Mouse (Mus musculus): ENCODE measurements around the gene Cry1. TPM values are rescaled to one million over a fixed set of nuclear protein-coding genes. Genes with fewer than 3 reads are reported as not detected.

Cry1 gene
- polyA plus RNA-seq, 1 experiment from 2014 or later, result 40.3 TPM

DNA sequence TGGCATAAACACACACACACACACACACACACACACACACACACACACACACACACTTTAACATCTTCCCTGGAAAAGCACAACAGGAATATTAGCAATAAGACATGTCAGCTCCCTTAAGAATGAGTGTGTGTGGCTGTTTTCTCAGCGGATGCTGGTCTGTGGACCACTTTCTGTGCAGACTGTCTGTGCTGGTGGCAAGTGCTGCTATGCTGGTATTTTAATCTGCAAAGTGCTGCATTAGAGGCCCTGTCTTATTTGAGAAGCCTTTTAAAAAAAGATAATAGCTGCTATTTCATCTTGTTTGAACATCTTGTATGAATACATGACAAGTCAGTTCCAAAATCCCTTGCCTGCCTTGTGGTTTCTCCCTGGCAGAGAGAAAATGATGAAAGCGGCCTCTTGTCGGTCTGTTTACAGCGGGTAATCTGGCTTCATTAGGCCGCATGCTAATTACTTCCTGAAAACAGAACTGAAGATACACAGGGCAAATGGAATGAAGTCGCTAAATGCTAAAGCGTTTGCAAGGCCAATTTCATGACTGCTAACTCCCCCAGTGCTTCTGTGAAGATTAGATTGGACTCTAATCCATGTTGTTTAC lies 19.5 kb upstream of the Cry1 start:
- Histone ChIP-seq H3K9me3 (ENCODE audit: control insufficient read depth, low read length) (no peaks in the 10 kb centered on the region), H3K27me3 (ENCODE audit: control insufficient read depth, insufficient read depth, low read length) (no peaks in the 10 kb centered on the region), H3K27ac (replicated peaks; ENCODE audit: low read depth, low read length) (no peak overlapping the region; the same call in 1 of the 2 replicates), H3K4me3 (replicated peaks; ENCODE audit: low read depth, low read length) (no peak overlapping the region), H3K36me3 (ENCODE audit: control insufficient read depth, insufficient read depth, low read length) (no peaks in the 10 kb centered on the region), H3K4me2 (ENCODE audit: low read length) (no peak overlapping the region), H3K4me1 (ENCODE audit: control insufficient read depth, insufficient read depth, low read length) (no peaks in the 10 kb centered on the region), H3K9ac (replicated peaks; ENCODE audit: low read length) (no peak overlapping the region)
- ATAC-seq (ENCODE audit: low FRiP score, low TSS enrichment) (no peak), DNase-seq (peak; percentile 44)
- WGBS, result 54% methylated on average over 7 of the region's 7 CpGs

DNA sequence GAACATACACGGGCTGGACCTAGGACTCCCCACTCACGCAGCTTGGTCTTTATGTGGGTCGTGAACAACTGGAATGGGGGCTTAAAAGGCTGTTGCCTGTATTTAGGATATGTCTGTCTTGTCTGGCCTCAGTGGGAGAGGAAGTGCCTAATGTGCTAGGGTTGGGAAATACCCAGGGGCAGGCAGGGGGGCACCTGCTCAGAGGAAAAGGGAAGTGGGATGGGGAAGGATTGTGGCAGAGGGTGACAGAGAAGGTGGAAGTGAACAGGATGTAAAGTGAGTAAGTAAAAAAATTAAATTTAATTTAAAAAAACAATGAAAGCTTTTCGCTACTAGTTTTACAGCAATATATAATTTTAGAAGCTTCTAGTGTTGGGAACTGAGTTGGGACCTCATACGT lies 9.7 kb upstream of the Cry1 start:
- no peak overlapping the region for H3K4me3 ChIP-seq (replicated peaks; ENCODE audit: low read depth, low read length)
- no peak overlapping the region for H3K4me2 ChIP-seq (ENCODE audit: low read length)
- no peaks in the 10 kb centered on the region for H3K27me3 ChIP-seq (ENCODE audit: control insufficient read depth, insufficient read depth, low read length)
- H3K4me1 ChIP-seq (ENCODE audit: control insufficient read depth, insufficient read depth, low read length), result no peaks in the 10 kb centered on the region
- no peak overlapping the region for H3K27ac ChIP-seq (replicated peaks; ENCODE audit: low read depth, low read length)
- no peak for ATAC-seq (ENCODE audit: low FRiP score, low TSS enrichment)
- H3K36me3 ChIP-seq (ENCODE audit: control insufficient read depth, insufficient read depth, low read length), result no peaks in the 10 kb centered on the region
- 85% methylated on average over 5 of the region's 5 CpGs for WGBS
- DNase-seq, result no peak
- H3K9me3 ChIP-seq (ENCODE audit: control insufficient read depth, low read length), result no peaks in the 10 kb centered on the region
- H3K9ac ChIP-seq (replicated peaks; ENCODE audit: low read length), result no peak overlapping the region

DNA sequence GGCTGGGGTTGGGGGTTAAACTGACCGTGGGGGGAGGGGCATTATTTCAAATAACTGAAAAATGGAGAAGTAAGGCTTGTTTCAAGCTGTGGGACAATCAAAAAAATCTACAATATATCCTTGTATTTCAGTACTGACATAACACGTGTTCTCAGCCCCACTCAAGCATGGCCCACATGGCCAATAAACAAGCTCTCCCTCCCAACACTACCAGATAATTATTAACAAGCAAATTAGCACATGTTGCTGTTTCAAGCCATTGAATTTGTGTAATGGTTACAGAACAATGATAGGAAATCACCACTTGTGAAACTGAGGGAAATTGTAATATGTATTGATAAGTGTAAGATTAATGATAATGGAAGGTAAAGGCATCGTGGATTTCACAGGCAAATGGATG lies 8.5 kb upstream of the Cry1 start:
- no peaks in the 10 kb centered on the region for H3K4me1 ChIP-seq (ENCODE audit: control insufficient read depth, insufficient read depth, low read length)
- ATAC-seq (ENCODE audit: low FRiP score, low TSS enrichment), result no peak
- no peak overlapping the region for H3K4me2 ChIP-seq (ENCODE audit: low read length)
- H3K27me3 ChIP-seq (ENCODE audit: control insufficient read depth, insufficient read depth, low read length), result no peaks in the 10 kb centered on the region
- no peak overlapping the region for H3K27ac ChIP-seq (replicated peaks; ENCODE audit: low read depth, low read length)
- no peak overlapping the region for H3K4me3 ChIP-seq (replicated peaks; ENCODE audit: low read depth, low read length)
- 85% methylated on average over 3 of the region's 3 CpGs for WGBS
- H3K36me3 ChIP-seq (ENCODE audit: control insufficient read depth, insufficient read depth, low read length), result no peaks in the 10 kb centered on the region
- H3K9me3 ChIP-seq (ENCODE audit: control insufficient read depth, low read length), result no peaks in the 10 kb centered on the region
- DNase-seq, result no peak
- no peak overlapping the region for H3K9ac ChIP-seq (replicated peaks; ENCODE audit: low read length)

DNA sequence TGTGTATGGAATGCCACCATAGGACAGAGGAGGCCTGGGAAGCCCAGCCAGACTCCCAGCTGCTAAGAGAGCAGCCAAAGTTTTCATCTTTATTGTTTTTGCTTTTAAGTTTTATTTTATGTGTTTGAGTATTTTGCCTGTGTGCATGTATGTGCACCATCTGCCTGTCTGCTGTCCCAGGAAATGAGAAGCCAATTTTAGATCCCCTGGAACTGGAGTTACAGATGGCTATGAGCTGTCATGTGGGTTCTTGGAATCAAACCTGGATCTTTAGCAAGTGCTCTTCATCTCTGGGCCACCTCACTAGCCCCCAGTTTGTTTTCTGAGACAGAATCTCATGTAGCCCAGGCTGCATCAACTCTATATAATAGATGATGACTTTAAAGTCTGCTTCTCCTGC lies 5.8 kb upstream of the Cry1 start:
- Histone ChIP-seq H3K36me3 (ENCODE audit: control insufficient read depth, insufficient read depth, low read length) (no peaks in the 10 kb centered on the region), H3K4me1 (ENCODE audit: control insufficient read depth, insufficient read depth, low read length) (no peaks in the 10 kb centered on the region), H3K9me3 (ENCODE audit: control insufficient read depth, low read length) (no peaks in the 10 kb centered on the region), H3K4me2 (ENCODE audit: low read length) (no peak overlapping the region), H3K9ac (replicated peaks; ENCODE audit: low read length) (no peak overlapping the region), H3K4me3 (replicated peaks; ENCODE audit: low read depth, low read length) (no peak overlapping the region), H3K27me3 (ENCODE audit: control insufficient read depth, insufficient read depth, low read length) (no peaks in the 10 kb centered on the region), H3K27ac (replicated peaks; ENCODE audit: low read depth, low read length) (no peak overlapping the region)
- ATAC-seq (ENCODE audit: low FRiP score, low TSS enrichment) (no peak), DNase-seq (no peak)

DNA sequence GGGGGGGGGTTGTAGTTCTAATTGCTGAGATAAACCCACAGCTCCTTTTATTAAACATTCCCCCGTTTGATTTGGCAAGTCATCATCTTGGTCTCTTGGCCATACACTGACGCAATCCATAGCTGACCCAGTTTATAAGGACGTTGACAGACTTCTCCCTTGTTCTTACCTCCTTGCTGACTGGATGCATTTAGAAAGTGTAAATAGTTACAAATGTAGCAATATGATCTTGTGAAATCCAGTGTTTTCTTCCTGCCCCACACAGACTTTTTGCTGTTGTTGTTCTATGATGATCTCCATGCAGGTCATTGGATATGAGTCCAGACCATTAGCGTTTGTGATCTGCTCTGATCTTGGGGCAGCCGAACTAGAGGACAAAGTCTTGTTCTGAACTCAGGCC lies 5.1 kb upstream of the Cry1 start:
- Histone ChIP-seq H3K27me3 (ENCODE audit: control insufficient read depth, insufficient read depth, low read length) (no peaks in the 10 kb centered on the region), H3K4me3 (replicated peaks; ENCODE audit: low read depth, low read length) (no peak overlapping the region), H3K4me2 (ENCODE audit: low read length) (no peak overlapping the region), H3K4me1 (ENCODE audit: control insufficient read depth, insufficient read depth, low read length) (no peaks in the 10 kb centered on the region), H3K36me3 (ENCODE audit: control insufficient read depth, insufficient read depth, low read length) (no peaks in the 10 kb centered on the region), H3K9me3 (ENCODE audit: control insufficient read depth, low read length) (no peaks in the 10 kb centered on the region), H3K9ac (replicated peaks; ENCODE audit: low read length) (no peak overlapping the region), H3K27ac (replicated peaks; ENCODE audit: low read depth, low read length) (no peak overlapping the region)
- DNase-seq, result no peak
- ATAC-seq (ENCODE audit: low FRiP score, low TSS enrichment), result no peak
- WGBS, result 89% methylated on average over 5 of the region's 5 CpGs

DNA sequence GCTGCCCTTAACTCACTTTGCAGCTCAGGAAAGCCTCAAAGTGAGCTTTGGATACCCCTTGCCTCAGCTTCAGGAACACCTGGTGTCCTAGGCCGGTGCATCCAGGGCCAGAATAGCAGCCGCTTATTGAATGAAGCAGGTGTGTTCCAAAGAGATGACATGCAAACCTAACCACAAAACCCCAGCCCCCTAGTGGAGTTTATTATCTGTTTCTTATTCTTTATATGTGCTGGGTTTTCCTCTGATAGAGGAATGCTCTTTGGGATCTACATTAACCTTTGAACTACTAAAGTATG lies 1.6 kb upstream of the Cry1 start:
- WGBS, result 96% methylated on average over 2 of the region's 2 CpGs
- Histone ChIP-seq H3K27ac (replicated peaks; ENCODE audit: low read depth, low read length) (no peak overlapping the region), H3K36me3 (ENCODE audit: control insufficient read depth, insufficient read depth, low read length) (no peaks in the 10 kb centered on the region), H3K9ac (replicated peaks; ENCODE audit: low read length) (no peak overlapping the region), H3K9me3 (ENCODE audit: control insufficient read depth, low read length) (no peaks in the 10 kb centered on the region), H3K4me3 (replicated peaks; ENCODE audit: low read depth, low read length) (no peak overlapping the region), H3K27me3 (ENCODE audit: control insufficient read depth, insufficient read depth, low read length) (no peaks in the 10 kb centered on the region), H3K4me2 (ENCODE audit: low read length) (no peak overlapping the region), H3K4me1 (ENCODE audit: control insufficient read depth, insufficient read depth, low read length) (peaks cover 10% of the 10 kb centered on the region)
- ATAC-seq (ENCODE audit: low FRiP score, low TSS enrichment), result no peak
- no peak for DNase-seq

DNA sequence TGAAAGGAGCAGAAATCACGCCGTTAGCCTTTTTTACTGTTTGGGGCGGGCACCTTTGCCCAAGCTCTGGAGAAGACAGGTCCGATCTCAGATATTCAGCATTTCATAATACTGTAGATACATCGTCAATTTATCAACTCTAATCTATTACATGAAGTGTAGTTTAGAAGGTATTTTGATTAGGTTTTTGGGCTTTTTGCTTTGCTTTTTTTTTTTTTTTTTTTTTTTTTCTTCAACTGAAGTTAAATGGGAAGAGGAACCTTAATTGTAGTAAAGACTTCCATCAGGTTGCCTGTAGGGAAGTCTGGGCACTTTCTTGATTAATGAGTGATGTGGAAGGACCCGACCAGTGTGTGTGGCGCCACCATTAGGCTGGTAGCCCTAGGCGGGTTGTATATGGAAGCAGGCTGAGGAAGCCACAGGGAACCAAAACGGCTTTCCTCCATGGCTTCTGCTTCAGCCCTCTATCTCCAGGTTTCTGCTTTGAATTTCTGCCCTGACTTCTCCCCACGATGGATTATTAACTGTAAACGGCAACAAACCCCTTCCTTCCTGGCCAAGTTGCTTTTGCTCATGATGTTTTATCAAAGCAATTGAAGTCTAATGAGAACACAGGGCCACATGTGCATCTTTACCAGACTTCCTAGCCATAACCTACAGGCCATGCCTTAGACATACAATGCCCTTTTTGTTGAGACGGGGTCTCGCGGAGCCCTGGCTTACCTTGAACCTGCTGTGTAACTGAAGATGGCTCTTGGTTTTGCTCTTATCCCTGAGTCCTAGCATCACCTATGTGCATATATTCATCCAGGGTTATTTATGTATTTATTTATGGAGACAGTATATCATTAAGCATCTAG lies 1.0 kb upstream of the Cry1 start:
- no peaks in the 10 kb centered on the region for H3K36me3 ChIP-seq (ENCODE audit: control insufficient read depth, insufficient read depth, low read length)

DNA sequence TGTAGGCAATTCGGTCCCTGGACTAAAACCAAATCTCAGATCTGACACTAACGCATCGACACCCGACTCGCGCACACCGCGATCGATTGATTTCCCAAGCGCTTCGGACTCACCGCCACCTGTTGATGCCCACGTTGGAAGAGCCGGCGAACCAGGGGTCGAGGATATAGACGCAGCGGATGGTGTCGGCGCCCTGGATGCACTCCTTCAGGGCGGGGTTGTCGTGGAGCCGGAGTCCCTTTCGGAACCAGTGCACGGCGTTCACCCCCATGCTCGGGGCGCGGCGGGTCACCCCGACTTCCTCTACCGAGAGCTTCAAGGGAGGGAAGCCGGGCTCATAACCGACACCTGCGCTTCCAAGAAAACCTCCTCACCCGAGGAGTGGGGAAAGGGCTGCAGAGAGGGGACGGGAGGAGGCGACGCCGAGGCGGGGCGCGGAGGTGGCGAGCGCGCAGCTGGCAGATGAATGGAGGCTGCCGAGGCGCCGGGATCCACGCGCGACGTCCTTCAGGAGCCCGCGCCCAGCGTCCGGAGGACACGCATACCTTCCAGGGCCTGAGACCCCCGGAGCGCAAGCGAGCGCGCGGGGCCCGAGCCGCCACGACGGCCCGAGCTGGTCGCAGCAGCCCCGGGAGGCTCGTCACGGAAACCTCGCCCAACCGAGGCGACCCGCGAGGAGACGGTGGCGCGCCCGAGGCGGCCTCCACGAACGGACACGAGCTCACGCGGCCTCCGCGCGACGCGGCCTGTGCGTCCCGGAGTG lies 482 bp downstream of the Cry1 start:
- DNase-seq (peak; percentile 74), ATAC-seq (ENCODE audit: low FRiP score, low TSS enrichment) (peak; percentile 1; the same call in 1 of the 2 replicates)
- no peaks in the 10 kb centered on the region for H3K27me3 ChIP-seq (ENCODE audit: control insufficient read depth, insufficient read depth, low read length)
- peak overlapping the region; percentile 90 for H3K27ac ChIP-seq (replicated peaks; ENCODE audit: low read depth, low read length)
- H3K9me3 ChIP-seq (ENCODE audit: control insufficient read depth, low read length), result no peaks in the 10 kb centered on the region
- H3K4me1 ChIP-seq (ENCODE audit: control insufficient read depth, insufficient read depth, low read length), result peaks cover 10% of the 10 kb centered on the region
- peak overlapping the region; percentile 99 for H3K4me2 ChIP-seq (ENCODE audit: low read length)
- H3K36me3 ChIP-seq (ENCODE audit: control insufficient read depth, insufficient read depth, low read length), result no peaks in the 10 kb centered on the region
- WGBS, result under 1% methylated on average over 95 of the region's 95 CpGs
- H3K4me3 ChIP-seq (replicated peaks; ENCODE audit: low read depth, low read length), result peak overlapping the region; percentile 92
- peak overlapping the region; percentile 69 for H3K9ac ChIP-seq (replicated peaks; ENCODE audit: low read length)

More for the DNA sequence above, 1.0 kb upstream of the Cry1 start:
- Histone ChIP-seq H3K4me2 (ENCODE audit: low read length) (peak overlapping the region; percentile 99), H3K9ac (replicated peaks; ENCODE audit: low read length) (peak overlapping the region; percentile 69), H3K4me1 (ENCODE audit: control insufficient read depth, insufficient read depth, low read length) (peaks cover 10% of the 10 kb centered on the region), H3K4me3 (replicated peaks; ENCODE audit: low read depth, low read length) (peak overlapping the region; percentile 92), H3K27me3 (ENCODE audit: control insufficient read depth, insufficient read depth, low read length) (no peaks in the 10 kb centered on the region), H3K9me3 (ENCODE audit: control insufficient read depth, low read length) (no peaks in the 10 kb centered on the region), H3K27ac (replicated peaks; ENCODE audit: low read depth, low read length) (peak overlapping the region; percentile 90)
- peak; percentile 47 for DNase-seq
- ATAC-seq (ENCODE audit: low FRiP score, low TSS enrichment), result no peak
- WGBS, result 30% methylated on average over 14 of the region's 14 CpGs
